Mouse (Mus musculus) CH12.LX (cell line): ENCODE results near the gene Wdr95.

Experiments used
- CTCF ChIP-seq, 2 experiments: IDR thresholded peaks in 1 of 2; conservative IDR thresholded peaks in 1 of 2; 2 replicates each; pipeline ENCODE4 v1.5.1; 2011 to 2012; ENCODE audit warnings: low read depth in 2 of 2, low read length in 2 of 2, improper control_type of control experiment in 1 of 2, inconsistent platforms in 1 of 2, mild to moderate bottlenecking in 1 of 2, moderate library complexity in 1 of 2
- EP300 ChIP-seq: IDR thresholded peaks from 2 replicates; pipeline ENCODE4 v1.6.1; 2011; ENCODE audit warnings: low read length, improper control_type of control experiment
- MEF2A ChIP-seq: IDR thresholded peaks from 2 replicates; pipeline ENCODE4 v1.6.1; 2014; ENCODE audit warnings: low read depth, mild to moderate bottlenecking, inconsistent platforms, low read length, improper control_type of control experiment, borderline replicate concordance
- MYC ChIP-seq: IDR thresholded peaks from 2 replicates; pipeline ENCODE4 v1.6.1; 2011; ENCODE audit warnings: low read depth, mild to moderate bottlenecking, improper control_type of control experiment, low read length
- POLR2A ChIP-seq: IDR thresholded peaks from 2 replicates; pipeline ENCODE4 v1.6.1; 2011; ENCODE audit warnings: low read depth, mild to moderate bottlenecking, improper control_type of control experiment, low read length
- POLR2AphosphoS2 ChIP-seq: IDR thresholded peaks from 2 replicates; pipeline ENCODE4 v1.6.1; 2011; ENCODE audit warnings: low read depth, low read length, improper control_type of control experiment
- SMC3 ChIP-seq: IDR thresholded peaks from 2 replicates; pipeline ENCODE4 v1.6.1; 2011; ENCODE audit warnings: low read depth, low read length, improper control_type of control experiment

DNA sequence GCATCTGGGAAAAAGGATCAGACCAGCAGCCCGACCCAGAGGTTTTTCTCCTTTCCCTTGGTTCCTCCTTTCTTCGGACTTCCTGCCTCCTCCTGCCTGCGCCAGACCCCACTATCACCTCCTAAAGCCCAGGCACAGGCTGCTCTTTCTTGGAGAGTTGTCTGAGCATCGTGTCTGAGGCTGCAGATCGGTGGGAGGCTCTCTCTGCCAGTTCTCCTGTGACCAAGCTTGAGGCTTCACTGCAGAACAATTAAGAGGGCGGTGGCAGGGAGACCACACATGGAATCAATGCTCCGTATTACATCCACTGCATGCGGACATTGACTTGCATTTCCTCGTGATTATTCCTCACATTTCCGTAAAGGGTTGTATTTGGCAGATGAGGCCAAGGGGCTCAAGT, 49.0 kb downstream of the Wdr95 start:
- TF ChIP-seq CTCF (conservative IDR thresholded peaks at IDR 0.05 in 1 of 2, IDR thresholded peaks at IDR 0.05 in 1 of 2; ENCODE audit: low read depth in 2 of 2, low read length in 2 of 2) (no peak), POLR2A (no peak), POLR2AphosphoS2 (no peak), EP300 (no peak), MYC (no peak), MEF2A (no peak), SMC3 (no peak)
